Mouse (Mus musculus) E14TG2a.4 (cell line): ENCODE measurements around the gene Gm8180.
"Not testable (repeated sequence)": the region's sequence is repeated elsewhere in the genome, so short reads cannot be mapped to it uniquely, and the experiment has no call there.

Experiments
- CTCF ChIP-seq: conservative IDR thresholded peaks from 2 replicates; pipeline ENCODE4 v1.5.1; 2014; ENCODE audit warnings: low read length
- NANOG ChIP-seq: IDR thresholded peaks from 2 replicates; pipeline ENCODE4 v1.6.1; 2014; ENCODE audit warnings: borderline replicate concordance, low read length, mixed read lengths
- POU5F1 ChIP-seq: IDR thresholded peaks from 2 replicates; pipeline ENCODE4 v1.6.1; 2014; ENCODE audit warnings: low read length, borderline replicate concordance

DNA sequence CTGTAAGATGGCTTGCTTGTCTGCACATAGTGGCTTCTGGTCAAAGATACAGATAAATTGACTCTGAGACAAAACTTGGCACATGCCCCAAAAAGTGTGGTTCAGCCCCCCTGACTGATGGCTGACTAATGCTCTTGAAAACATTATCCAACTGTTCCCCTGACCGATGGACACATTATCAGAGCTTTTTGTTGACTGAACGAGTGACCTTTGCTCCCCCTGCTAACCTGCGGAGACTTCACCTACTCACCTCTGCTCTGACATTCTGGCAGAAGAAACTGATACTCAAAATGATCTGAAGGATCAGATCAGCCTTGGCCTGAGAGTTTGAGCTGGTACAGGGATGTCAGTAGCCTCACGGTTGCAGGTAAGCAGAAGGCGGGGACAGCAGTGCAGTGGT lies 9.3 kb upstream of the Gm8180 start:
- TF ChIP-seq CTCF, NANOG, POU5F1: not testable (repeated sequence)
